Mouse (Mus musculus): ENCODE measurements around the gene Agpat1.

DNA sequence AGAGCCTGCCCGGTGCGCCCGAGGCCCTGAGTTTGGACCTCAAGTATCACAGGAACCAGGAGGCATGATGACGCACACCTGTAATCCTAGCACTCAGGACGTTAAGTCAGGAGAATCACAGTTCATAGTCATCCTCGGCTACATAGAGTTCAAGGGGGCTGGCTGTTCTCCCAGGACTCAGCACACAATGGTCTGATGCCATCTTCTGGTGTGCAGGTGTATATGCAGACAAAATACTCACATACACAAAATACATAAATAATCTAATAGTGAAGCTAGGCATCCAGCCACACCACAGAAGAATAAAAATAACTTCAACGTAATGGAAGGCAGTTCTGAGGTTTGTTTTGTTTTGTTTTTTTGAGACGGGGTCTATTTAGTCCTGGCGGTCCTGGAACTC is 19.1 kb downstream of the Agpat1 start:
- TF ChIP-seq CTCF (IDR thresholded peaks at IDR 0.05; ENCODE audit: borderline replicate concordance, extremely low read depth, insufficient read depth, insufficient read length) (no peak), POLR2A (IDR thresholded peaks at IDR 0.05; ENCODE audit: borderline replicate concordance, extremely low read depth, insufficient read depth, insufficient read length, poor library complexity, severe bottlenecking) (no peak)
